Mouse (Mus musculus) lung, postnatal 0 days (tissue): ENCODE results near the gene Cep41. TPM values are rescaled to one million over a fixed set of nuclear protein-coding genes. Genes with fewer than 3 reads are reported as not detected.

Source experiments
- ATAC-seq: fragments of 200-750 bp; cut with Nextera tagmentation; 2 replicates; pipeline ENCODE4 v1.8.0; 2017; ENCODE audit warnings: moderate library complexity
- DNase-seq: peaks from one replicate; pipeline ENCODE4 v3.0.0-alpha.2; 2016; ENCODE audit warnings: low spot score
- H3K27ac ChIP-seq: fragments of 300-500 bp; sonication (generic); 2 replicates; pipeline ENCODE4 v1.5.1; 2014; ENCODE audit warnings: antibody characterized with exemption, mild to moderate bottlenecking, low read length, mixed read lengths
- H3K27me3 ChIP-seq: fragments of 300-500 bp; sonication (generic); replicated peaks from 2 replicates; pipeline ENCODE4 v1.6.1; 2014; ENCODE audit warnings: low read length, mixed read lengths; ENCODE audit not compliant: insufficient read depth
- H3K36me3 ChIP-seq: fragments of 300-500 bp; sonication (generic); 2 replicates; pipeline ENCODE4 v1.6.1; 2014; ENCODE audit warnings: low read length, mixed read lengths; ENCODE audit not compliant: insufficient read depth
- H3K4me1 ChIP-seq: fragments of 300-500 bp; sonication (generic); 2 replicates; pipeline ENCODE4 v1.6.1; 2014; ENCODE audit warnings: antibody characterized with exemption, low read depth, low read length, mixed read lengths; ENCODE audit not compliant: insufficient read depth
- H3K4me2 ChIP-seq: fragments of 300-500 bp; sonication (generic); replicated peaks from 2 replicates; pipeline ENCODE4 v1.6.1; 2014; ENCODE audit warnings: low read depth, mild to moderate bottlenecking, low read length, moderate library complexity, mixed read lengths
- H3K4me3 ChIP-seq: fragments of 300-500 bp; sonication (generic); 2 replicates; pipeline ENCODE4 v1.5.1; 2014; ENCODE audit warnings: low read depth, low read length
- H3K9ac ChIP-seq: fragments of 300-500 bp; sonication (generic); replicated peaks from 2 replicates; pipeline ENCODE4 v1.6.1; 2014; ENCODE audit warnings: low read depth, mild to moderate bottlenecking
- H3K9me3 ChIP-seq: fragments of 300-500 bp; sonication (generic); 2 replicates; pipeline ENCODE4 v1.6.1; 2016; ENCODE audit warnings: low read length, mixed read lengths
- CTCF ChIP-seq: IDR thresholded peaks from 2 replicates; pipeline ENCODE4 v1.5.1; 2016; ENCODE audit warnings: antibody characterized with exemption, mild to moderate bottlenecking
- EP300 ChIP-seq: IDR thresholded peaks from 2 replicates; pipeline ENCODE4 v1.6.1; 2016; ENCODE audit warnings: antibody characterized with exemption, mild to moderate bottlenecking, control low read depth
- WGBS: fragments of 180-500 bp; shearing (Covaris S2); extraction: QIAGEN DNeasy Blood & Tissue Kit; methylation state at CpG from one replicate; pipeline ENCODE4 v1.1.7; 2014; 5-methylcytosine and 5-hydroxymethylcytosine counted together
- polyA plus RNA-seq: library from polyadenylated mRNA; unstranded; fragments of >200 nt; fragmentation: Nextera tagmentation; extraction: Ambion mirVana; gene quantifications from 2 replicates; pipeline ENCODE4 v1.2.1, GENCODE M21; 2015

Cep41 gene
- polyA plus RNA-seq, 1 experiment from 2014 or later, result 6.3 TPM

DNA sequence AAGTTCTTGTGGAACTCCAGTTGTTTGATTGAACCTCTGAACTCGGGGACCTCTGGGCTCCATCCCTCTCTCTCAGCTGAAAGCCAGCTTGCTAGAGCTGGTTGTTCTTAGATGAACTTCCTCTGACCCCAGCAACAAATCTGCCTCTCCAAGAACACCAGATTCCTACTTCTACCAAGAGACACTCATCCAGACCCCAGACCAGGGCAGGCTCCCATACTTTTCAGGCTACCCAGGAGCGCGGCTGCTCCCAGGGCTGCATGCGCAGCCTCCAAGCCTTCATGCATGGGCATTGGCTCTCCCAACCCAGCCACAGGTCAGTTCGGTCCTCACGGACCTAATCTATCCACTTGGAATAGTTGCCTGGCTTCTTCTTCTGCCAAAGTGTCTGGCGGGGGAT lies 29.8 kb upstream of the Cep41 start, which contains the start of gene Mest:
Gene Mest, plus strand, starts transcription at position 217 of the 400 bp plus-strand sequence.
- Histone ChIP-seq H3K4me2 (no peak within 1 kb of the TSS), H3K27ac (no peak within 1 kb of the TSS), H3K36me3 (no peaks in the 10 kb centered on the region), H3K9me3 (no peaks in the 10 kb centered on the region), H3K4me1 (no peaks in the 10 kb centered on the region; the same call in 1 of the 2 replicates), H3K4me3 (no peak within 1 kb of the TSS), H3K27me3 (no peaks in the 10 kb centered on the region), H3K9ac (no peak within 1 kb of the TSS)
- DNase-seq, result no peak
- 67% methylated on average over 7 of the region's 7 CpGs for WGBS
- no peak for TF ChIP-seq CTCF
- no peak for TF ChIP-seq EP300
- ATAC-seq, result no peak

GRCm38 (mm10) chr6:30722385-30723164 lies 29.0 kb upstream of the Cep41 start:
- H3K9me3 ChIP-seq, result no peaks in the 10 kb centered on the region
- H3K4me3 ChIP-seq, result no peak overlapping the region
- no peaks in the 10 kb centered on the region; the same call in 1 of the 2 replicates for H3K4me1 ChIP-seq
- no peak for ATAC-seq
- H3K36me3 ChIP-seq, result no peaks in the 10 kb centered on the region
- no peak overlapping the region for H3K9ac ChIP-seq
- WGBS, result 73% methylated on average over 4 of the region's 4 CpGs
- H3K27me3 ChIP-seq, result no peaks in the 10 kb centered on the region
- TF ChIP-seq CTCF (no peak), EP300 (no peak)
- H3K27ac ChIP-seq, result no peak overlapping the region
- no peak overlapping the region for H3K4me2 ChIP-seq
- no peak for DNase-seq

DNA sequence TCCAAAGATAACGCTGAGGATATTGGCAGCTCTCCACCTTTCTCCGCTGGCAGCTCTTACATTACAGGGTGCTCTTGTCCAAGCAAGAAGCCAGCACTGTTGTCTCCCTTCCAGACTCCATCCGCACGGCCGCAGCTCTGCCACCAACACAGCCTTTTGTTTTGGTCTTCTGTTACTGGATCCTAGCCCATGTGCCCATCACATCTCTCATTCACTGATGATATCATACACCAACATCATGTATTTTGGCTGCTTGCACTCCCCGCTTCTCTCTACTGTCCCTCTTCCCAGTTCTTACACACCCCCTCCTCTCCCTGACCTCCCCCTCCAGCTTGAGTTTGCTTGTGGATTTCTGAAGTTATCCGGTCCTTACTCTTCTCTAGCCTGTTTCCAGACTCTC lies 23.2 kb upstream of the Cep41 start:
- ATAC-seq (peak; percentile 62), DNase-seq (no peak)
- no peak overlapping the region for H3K4me2 ChIP-seq
- H3K36me3 ChIP-seq, result no peaks in the 10 kb centered on the region
- no peaks in the 10 kb centered on the region for H3K9me3 ChIP-seq
- WGBS, result 45% methylated on average over 7 of the region's 7 CpGs
- H3K4me1 ChIP-seq, result no peaks in the 10 kb centered on the region
- no peak overlapping the region for H3K4me3 ChIP-seq
- H3K9ac ChIP-seq, result no peak overlapping the region
- no peak overlapping the region for H3K27ac ChIP-seq
- no peaks in the 10 kb centered on the region for H3K27me3 ChIP-seq
- TF ChIP-seq EP300, result no peak
- no peak for TF ChIP-seq CTCF

GRCm38 (mm10) chr6:30714891-30715471 lies 21.4 kb upstream of the Cep41 start:
- ATAC-seq (no peak), DNase-seq (no peak)
- WGBS, result 71% methylated on average over 5 of the region's 5 CpGs
- H3K4me1 ChIP-seq, result no peaks in the 10 kb centered on the region; the same call in 1 of the 2 replicates
- H3K27ac ChIP-seq, result no peak overlapping the region
- no peak overlapping the region for H3K4me3 ChIP-seq
- no peaks in the 10 kb centered on the region for H3K9me3 ChIP-seq
- no peak overlapping the region for H3K9ac ChIP-seq
- H3K27me3 ChIP-seq, result no peaks in the 10 kb centered on the region
- no peak overlapping the region for H3K4me2 ChIP-seq
- TF ChIP-seq EP300, result no peak
- no peak for TF ChIP-seq CTCF
- no peaks in the 10 kb centered on the region for H3K36me3 ChIP-seq

GRCm38 (mm10) chr6:30713896-30714295 lies 20.3 kb upstream of the Cep41 start:
- Histone ChIP-seq H3K9ac (no peak overlapping the region), H3K27ac (peak overlapping the region; percentile 28; the same call in 1 of the 2 replicates), H3K4me2 (no peak overlapping the region), H3K4me1 (no peaks in the 10 kb centered on the region; the same call in 1 of the 2 replicates), H3K4me3 (no peak overlapping the region), H3K9me3 (no peaks in the 10 kb centered on the region), H3K27me3 (no peaks in the 10 kb centered on the region), H3K36me3 (no peaks in the 10 kb centered on the region)
- no peak for TF ChIP-seq EP300
- ATAC-seq (no peak), DNase-seq (no peak)
- WGBS, result 73% methylated on average over 11 of the region's 11 CpGs

DNA sequence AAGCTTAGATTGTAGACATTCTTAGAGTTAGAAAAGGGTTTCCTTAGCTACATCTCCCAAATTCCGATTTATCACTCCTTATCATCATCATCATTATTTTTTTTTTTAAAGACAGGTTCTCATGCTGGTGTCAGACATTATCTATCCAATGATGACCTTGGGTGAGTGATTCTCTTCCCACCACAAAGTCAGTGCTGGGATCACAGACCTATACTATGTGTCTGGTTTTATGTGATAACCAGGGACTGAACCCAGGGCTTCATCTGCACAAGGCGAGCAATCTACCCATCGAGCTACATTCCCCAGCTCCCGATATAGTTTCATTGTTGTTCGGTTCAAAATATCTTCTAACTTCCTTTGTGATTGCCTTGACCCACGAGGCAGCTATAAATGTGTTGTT lies 19.9 kb upstream of the Cep41 start:
- Histone ChIP-seq H3K4me1 (no peaks in the 10 kb centered on the region; the same call in 1 of the 2 replicates), H3K27ac (peak overlapping the region; percentile 28; the same call in 1 of the 2 replicates), H3K9ac (no peak overlapping the region), H3K9me3 (no peaks in the 10 kb centered on the region), H3K36me3 (no peaks in the 10 kb centered on the region), H3K27me3 (no peaks in the 10 kb centered on the region), H3K4me2 (no peak overlapping the region), H3K4me3 (no peak overlapping the region)
- TF ChIP-seq CTCF (no peak), EP300 (no peak)
- ATAC-seq (no peak), DNase-seq (no peak)
- 71% methylated on average over 6 of the region's 6 CpGs for WGBS
